Mouse (Mus musculus): ENCODE data around the gene Prss56.

The Prss56 gene

DNA sequence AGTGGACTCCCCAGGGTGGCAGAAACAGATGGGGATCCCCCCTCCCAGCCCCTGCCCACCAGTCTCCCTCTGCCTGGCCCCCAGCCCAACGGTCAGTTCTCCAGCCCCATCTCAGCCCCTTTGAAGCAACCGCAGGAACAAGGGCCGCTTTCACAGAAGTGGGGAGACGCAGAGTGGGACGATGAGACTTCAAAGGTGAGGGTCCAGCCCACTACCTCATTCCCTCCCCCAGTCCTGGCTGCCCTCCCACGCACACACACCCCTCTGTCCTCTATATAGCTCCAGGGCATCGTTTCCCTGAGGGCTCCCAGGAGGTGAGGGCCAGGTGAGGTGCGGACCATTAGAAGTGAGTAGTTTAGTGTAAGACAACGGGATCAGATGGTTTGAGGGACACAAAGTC lies at the start of gene Prss56:
Prss56 (plus strand) TSS at position 301 of the 400 bp plus-strand sequence.
- no peak for DNase-seq (ENCODE audit: low read depth, low spot score)

DNA sequence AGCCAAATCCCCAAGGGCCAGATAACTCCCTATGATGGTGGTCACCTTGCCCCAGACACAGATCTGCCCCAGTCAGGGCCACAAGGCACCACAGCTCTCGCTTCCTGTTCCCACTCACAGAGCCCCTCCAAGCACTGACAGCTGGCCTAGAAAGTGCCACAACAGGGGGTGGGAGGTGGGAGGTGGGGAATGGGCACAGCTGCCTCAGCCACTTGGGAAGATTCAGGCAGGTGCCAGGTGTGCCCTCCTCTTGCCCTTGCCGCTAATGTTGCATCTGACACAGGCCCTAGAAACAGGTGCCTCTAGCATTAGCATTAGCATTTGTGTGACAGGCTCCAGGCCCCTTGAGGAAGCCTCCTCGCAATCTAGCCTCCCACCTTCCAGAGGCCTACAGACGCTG lies 41.6 kb upstream of the Prss56 start:
- no peak for DNase-seq (ENCODE audit: low read depth, low spot score)

DNA sequence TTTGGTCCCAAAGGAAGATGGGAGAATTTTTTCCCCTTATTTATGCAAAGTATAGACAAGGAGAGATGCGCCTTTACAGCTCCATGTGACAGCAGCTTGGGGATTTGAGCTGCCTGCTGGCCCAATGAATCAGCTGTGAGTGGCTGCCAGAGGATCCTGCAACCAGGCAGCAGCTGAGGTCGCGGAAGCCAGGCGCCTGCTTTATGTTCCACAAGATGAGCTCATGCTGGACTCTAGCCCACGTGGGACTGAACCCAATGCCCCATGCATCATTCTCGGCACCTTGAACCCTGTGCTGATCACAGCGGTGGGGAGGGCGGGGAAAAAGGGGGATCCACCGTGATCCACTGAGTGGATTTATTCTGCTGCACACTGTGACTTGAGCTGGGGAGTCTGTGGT lies 40.7 kb upstream of the Prss56 start:
- no peak for DNase-seq (ENCODE audit: low read depth, low spot score)

DNA sequence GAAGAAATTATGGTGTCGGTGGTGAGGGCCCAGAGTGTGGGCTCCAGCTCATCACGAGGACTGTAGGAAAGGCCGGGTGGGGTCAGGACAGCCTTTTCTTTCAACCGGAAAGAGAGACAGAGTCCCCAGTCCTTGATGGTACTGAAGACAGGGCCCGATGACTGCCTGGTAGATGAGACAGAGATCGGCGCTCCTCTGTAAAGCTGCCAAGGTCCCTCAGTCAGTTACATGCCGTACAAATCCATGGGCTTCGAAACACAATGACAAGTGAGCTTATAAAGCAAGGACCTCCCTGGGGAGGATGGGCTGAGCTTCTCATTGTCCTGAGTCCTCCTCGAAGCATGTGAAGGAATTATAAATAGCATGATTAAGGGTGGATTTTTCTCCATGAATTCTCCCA lies 40.0 kb upstream of the Prss56 start:
- DNase-seq (ENCODE audit: low read depth, low spot score): no peak

DNA sequence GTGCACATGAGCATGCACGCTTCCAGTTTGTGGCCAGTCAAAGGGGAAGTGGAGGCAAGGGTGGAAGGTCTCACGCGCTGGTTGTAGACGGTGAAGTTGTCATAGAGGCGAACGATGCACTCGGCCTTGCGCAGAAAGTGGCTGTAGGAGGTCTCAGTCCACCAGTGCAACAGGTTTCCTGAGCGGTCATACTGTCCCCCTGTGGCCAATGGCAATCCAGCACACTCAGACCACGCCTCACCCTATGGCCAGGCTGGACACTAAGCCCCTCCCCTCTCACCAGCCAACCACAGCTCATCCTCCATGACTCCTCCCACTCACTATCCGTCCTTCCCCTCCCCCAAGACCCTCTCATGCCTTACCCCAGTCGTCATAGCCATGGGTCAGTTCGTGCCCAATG lies 33.7 kb upstream of the Prss56 start:
- no peak for DNase-seq (ENCODE audit: low read depth, low spot score)

DNA sequence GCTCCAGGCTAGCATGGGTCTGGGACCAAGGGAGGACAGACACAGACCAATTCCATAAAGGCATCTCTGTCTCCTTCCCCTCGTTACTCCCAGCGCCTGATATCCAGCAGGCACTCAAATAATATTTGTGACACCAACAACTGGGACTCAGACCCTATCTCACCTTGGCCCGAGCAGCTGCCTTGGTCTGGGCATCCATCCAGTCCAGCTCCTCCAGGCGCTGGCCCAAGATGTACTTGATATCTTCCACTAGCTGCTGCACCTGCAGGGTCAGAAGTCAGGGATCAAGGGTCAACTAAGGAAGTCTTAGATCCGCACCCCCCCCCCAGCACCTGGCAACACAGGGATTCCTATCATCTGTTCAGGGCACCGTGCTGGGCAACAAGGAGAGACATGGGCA lies 31.8 kb upstream of the Prss56 start:
- no peak for DNase-seq (ENCODE audit: low read depth, low spot score)

DNA sequence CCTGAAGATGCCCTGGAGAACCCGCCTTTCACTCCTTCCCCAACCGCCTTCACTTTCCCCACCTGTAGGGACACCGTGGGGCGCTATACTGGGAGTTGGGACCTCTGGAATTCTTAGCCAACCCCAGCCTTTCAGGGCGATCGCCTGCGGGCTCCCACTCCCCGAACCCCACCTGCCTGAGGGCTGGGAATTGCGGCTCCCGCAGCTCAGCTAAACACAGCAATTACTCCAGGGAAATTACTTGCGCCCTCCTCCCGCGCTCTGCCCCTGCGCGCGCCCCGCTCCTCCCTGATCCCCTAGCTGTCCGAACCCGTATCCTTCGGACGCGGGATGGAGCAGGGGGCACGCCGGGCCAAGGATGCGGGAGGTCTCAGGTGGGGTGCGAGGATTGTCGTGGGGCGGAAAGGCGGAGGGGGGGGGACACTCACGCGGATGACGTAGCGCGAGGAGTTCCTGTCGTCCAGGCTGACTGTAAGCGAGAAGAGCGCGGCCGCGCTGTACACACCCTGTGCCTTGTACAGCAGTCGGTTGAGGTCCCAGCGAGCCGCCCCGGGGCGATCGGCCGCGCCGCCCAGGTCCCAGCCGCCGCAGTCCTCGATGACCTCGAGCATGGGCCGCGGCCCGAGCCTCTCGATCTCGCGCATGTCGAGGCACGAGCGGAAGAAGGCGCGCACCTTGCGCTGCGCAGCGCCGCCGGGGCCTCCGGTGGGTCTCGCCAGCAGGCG lies 29.2 kb upstream of the Prss56 start:
- DNase-seq (ENCODE audit: low read depth, low spot score): peak; percentile 36

DNA sequence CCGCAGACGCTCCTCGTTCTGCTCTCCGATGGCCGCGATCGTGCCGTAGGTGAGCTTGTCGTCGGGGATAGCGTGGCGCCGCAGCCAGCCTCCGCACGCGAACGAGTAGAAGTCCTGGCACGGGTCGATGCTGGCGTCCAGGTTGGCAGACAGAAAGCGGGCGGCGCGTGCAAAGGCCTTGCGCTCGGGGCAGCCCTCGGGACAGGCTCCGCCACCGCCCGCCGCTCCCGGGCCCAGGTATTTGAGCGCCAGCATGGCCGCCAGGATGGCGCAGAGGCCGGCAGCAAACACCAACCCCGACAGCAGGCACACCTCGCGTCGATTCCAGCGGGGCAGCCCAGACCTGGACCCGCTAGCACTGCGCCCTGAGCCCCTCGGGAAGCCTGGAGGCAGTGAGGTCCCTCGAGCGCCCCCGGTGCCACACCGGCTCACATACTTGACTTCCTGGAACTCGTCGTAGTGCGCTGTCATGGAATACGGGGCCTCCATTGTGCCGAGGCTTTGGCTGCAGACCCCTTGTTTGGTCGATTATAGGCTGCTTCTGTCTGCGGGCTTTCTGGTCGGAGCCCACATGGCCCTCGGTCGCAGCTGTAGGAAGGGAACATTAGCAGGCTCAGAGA lies 28.5 kb upstream of the Prss56 start:
- DNase-seq (ENCODE audit: low read depth, low spot score): peak; percentile 26

DNA sequence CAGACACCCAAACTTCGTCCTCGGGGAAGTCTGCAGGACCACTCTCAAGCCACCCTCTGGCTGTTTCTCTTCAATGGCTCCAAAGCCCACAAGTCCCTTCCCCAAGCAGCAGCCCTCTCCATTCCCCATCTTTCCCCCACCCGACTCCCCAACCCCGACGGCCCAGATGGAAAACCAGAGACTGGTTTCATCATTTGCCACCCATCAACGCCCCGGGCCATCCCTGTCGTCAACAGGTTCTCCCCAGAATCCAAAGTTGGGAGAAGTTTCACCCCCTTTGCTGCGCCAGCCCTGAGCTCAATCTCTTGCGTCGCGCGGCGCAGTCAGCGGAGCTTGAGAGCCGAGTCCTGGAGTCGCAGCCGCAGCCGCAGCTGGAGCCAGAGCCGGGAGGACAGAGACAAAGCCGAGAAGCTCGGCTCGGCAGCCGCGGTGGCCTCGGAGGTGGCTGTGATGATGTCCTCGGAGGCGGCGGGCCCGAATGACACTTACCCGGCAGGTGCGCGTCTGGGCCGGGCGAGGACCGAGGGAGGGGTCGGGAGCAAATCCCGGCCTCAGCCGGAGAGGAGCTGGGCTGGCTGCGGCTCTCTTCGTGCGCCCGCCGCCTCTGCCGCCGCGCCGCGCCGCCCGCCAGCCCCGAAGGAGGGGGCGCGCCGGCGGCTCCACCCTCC lies 27.4 kb upstream of the Prss56 start:
- DNase-seq (ENCODE audit: low read depth, low spot score): peak; percentile 14

DNA sequence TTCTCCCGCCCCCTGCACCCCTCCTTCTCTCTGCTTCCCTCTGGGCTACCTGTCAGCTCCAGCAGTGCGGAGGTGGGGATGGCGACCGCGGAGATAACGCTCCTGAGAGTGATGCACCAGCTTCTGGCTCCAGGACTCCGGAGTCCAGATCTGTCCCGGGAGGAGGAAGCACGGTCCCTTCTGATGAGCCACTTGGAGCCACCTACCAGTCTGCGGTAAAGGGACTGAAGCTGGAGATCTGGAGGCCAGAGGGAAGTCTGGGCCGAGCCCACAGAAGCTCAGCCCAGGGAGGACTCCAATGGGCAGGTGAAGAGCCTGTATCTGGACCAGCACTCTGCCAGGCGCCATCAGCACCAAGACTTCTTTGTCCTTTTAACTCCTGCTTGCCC lies 26.9 kb upstream of the Prss56 start, which contains the start of gene Ecel1:
Ecel1 (minus strand) TSS at position 323 of the 389 bp plus-strand sequence.
- DNase-seq (ENCODE audit: low read depth, low spot score): peak; percentile 16

DNA sequence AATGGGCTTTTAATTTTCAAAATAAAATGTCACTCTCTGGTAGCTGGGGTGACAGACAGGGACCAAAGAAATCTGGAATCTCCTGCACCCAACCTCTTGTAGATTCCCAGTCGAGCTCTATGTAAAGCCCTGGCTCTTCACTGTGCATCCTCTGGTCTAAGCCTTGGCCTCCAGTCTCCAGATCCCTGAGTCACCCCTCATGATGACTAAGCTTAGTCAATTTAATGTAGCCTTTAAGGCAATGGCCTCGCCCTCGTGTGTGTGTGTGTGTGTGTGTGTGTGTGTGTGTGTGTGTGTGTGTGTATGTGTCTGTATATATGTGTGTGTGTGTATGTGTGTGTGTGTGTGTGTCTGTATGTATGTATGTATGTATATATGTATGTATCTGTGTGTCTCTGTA lies 23.7 kb upstream of the Prss56 start:
- no peak for DNase-seq (ENCODE audit: low read depth, low spot score)

DNA sequence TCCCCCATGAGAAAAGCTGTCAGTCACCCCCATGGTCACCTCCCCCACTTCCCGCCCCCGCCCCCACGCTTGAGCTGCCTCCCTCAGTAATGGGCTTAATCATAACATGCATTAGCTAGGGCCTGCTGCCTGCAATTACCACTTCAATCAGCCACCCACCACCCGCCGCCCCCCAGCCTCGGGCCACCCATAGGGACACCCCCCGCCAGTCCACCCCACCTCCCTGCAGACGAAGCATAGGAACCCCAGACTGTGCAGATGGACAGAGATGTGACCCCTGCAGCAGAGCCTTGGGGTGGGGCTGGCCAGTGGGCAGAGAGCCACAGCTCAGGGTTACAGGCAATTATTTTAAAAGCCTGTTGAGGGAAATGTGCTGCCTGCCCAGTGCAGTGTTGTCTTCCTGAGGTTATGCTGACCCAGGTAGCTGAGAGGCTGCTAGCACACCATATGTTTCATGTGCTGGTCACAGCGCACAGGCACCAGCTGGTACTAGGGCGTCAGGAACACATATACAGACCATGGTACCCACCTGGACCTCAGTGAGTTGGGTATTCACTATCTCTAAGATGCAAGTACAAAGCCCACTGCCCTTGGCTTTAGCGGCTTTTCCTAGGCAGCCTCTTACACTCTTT lies 18.8 kb upstream of the Prss56 start:
- no peak for DNase-seq (ENCODE audit: low read depth, low spot score)

DNA sequence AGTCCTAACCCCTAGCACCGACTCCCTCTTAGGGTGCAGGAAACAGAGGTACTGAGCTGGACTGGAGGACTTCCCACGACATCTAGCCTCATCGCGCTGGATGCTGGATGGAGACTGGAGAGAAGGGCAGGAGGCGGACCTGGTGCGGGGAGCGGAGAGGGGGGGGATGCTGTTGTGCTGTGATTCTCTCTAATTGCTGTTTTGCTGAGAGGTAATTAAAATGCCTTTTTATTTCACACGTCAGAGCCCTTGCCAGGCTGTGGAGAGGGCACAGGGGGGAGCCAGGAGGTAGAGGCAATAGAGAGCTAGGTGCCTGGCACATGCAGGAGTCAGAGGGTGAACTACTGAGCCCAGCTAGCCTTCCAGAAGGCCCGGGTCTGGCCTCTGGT lies 18.3 kb upstream of the Prss56 start:
- no peak for DNase-seq (ENCODE audit: low read depth, low spot score)

DNA sequence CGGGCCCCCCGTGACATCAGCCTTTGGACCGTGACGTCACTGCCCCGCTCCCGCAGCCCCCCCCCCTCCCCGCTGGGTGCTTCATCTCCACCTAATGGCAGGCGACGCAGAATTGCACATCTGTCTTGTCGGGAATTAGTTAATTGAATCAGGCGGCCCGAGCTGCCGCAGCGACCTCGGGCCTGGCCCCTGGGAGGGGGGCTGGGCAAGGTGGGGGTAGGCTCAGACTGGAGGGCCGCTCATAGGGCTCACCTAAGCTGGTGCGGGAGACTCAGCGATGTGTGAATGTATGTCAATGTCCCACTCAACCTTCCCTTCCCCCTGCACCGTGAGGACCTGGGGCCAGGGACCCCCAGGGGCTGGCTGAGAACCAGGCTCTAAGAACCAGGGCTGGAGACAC lies 12.7 kb upstream of the Prss56 start:
- no peak for DNase-seq (ENCODE audit: low read depth, low spot score)

DNA sequence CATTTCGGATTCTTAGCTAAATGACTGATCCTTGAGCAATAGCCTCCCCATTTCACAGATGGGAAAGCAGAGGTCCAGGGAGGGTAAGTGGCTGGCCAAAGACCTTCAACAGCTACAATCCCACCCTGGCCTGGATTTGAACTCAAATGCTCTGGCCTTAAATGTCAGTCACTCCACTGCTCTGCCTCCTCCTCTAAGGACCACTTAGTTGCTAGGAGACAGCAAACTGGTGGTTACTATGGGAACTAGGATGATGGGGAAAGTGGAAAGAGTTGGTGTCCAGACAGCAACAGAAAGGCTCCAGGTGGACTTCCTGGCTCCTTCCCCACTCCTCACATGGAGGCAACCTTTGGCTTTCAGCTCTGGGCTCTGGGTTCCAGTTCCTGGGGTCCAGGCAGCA lies 11.8 kb upstream of the Prss56 start:
- DNase-seq (ENCODE audit: low read depth, low spot score): no peak

DNA sequence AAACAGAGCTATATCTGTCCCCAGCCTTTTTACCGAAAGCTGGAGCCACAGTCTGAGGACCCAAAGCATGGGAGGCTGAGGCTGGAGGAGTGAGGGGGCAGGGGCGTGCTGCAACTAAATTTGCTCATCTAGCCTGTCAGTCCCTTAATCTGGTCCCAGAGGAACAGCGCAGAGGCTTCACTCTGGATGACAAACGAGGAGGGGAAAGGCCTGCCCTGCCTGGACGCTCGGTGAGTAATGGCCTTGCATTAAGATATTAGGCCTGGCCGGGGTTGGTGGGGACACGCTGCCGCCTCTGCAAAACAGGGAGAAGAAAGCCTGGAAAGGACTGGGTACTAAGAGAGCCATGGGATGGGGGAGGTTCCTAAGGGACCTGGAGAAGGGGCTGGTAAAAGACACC lies 10.8 kb upstream of the Prss56 start:
- DNase-seq (ENCODE audit: low read depth, low spot score): no peak

DNA sequence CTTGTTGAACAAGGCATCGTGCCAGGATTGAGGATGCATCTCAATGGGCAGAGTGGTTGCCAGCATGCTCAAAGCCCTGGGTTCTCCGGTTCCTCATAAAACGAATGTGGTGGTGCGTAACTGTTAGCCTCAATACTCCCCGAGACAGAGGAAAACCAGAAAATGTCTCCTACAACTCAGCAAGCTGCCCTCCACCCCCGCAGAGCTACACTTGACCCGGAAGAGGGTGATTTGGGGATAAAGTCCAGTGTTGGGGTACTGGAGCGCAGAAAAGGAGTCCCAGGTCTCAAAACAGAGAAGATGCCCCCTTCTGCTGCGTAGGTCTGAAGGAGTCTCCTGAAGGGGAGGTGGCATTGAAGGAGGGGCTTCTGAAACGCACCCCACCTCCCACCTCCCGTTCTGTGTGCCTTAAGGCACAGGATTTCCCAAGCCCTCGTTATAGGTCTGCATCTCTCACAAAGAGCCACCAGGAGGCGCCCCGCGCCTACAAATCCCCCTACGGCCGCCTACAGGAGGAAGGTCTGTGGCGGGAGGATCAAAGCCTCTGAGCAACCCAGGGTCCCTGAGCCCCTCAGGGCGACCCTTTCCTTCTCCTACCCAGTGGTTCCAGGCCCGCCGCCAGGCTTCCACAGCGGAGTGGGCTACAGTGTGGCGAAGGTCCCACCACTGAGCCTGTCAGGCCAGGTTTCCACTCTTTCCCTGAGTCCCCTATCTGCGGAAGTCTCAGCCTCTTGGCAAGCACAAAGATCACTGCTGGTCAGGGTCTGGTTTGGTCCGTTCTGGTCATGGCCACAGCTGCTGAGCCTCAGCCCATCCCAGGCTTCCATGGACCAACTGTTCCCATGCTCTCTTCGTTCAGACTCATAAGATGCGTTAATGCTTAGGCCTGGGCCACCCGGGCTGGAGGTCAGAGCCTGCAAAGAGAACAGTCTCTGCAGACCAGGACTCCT lies 8.8 kb upstream of the Prss56 start:
- no peak for DNase-seq (ENCODE audit: low read depth, low spot score)

DNA sequence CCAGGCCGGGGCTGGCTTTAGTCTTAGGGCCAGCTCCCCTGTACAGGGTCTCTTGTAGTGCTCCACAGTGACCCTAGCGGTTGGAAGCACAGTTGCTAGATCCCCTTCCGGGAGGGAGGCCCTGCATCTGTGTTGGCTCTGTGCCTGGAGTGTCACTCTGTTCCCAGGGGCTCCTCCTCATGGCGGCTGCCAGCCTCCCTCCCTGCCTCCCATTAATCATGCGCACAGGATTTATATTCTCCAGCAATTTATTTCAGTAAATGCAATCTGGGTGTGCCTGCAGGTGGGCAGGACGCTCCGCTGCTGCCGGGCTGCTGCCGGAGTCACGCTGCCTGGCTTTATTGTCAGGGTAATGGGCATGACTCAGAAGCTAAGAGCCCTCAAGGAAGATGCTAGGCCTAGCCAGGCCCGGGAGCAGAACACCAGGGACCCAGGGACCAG lies 7.2 kb upstream of the Prss56 start:
- no peak for DNase-seq (ENCODE audit: low read depth, low spot score)

DNA sequence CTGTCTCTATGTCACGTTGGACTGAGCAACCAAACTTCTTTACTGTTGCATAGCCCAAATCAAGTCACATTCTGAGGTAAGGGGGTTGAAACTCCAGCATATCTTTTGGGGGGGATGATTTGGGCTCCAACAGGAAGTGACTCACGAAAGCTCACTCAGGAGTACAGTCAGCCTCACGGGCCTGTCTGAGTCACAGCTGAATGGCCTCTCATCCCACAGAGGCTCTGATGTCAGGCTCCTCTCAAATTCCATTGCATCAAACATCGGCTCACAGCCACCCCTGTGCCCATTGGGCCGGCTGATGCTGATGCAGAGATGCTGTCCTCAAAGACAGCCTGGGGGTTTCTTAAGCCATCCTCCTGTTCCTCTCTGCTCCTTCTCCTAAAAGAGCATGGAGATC lies 2.2 kb upstream of the Prss56 start:
- DNase-seq (ENCODE audit: low read depth, low spot score): no peak

DNA sequence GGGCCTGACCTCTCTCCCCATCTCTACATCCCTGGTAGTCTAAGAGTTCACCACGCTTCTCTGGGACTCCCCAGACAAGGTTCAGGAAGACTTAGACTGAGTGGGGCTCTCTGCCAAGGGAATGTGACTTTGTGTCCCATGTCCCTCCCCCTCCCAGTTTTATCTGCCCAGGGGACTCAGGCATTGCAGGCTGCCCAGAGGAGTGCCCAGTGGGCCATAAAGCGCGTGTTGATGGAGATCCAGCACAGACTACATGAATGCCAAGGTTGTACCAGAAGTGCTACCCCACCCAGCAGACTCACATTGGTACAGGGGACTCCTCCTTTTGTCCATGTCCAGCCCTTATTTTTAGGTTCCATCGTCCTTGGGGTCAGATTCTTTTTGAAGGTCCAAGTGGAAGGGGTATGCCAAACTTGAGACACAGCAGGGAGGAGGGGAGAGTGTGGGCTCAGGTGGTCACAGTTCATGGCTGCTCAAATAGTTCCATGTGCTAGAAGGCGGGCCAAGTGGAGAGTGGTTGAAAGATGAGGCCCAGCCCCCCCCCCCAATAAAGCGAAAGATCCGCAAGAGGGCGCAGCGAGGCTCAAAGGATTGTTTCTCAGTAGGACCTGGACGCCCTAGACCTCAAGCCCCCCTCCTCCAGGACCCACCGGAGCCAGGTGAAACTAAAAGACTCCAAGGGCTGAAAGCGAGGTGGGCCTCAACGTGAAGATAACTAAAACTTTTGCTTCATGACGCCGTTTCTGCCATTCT lies 1.1 kb downstream of the Prss56 start:
- no peak for DNase-seq (ENCODE audit: low read depth, low spot score)

DNA sequence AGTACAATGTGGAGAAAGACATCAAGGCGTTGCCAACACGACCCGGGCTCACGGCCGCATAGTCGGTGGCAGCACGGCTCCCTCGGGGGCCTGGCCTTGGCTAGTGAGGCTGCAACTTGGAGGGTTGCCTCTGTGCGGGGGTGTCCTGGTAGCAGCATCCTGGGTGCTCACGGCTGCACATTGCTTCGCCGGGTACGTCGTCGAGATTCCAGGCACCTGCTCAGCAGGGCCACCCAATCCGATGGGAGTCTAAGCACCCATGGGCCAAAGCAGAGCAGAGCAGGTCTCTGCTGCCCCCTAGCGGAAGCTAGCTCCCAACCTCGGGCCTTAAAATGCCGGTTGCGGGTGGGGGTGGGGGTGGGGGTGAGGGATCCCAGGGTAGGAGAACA lies 1.6 kb downstream of the Prss56 start:
- DNase-seq (ENCODE audit: low read depth, low spot score): no peak

Data from WW6 (cell line).